Mouse (Mus musculus) adipocyte (in vitro differentiated cells): ENCODE measurements around the gene Rcor1.
A peak's percentile ranks its signal among the peaks of the same experiment; 100 is the strongest.
"Not testable (repeated sequence)": the region's sequence is repeated elsewhere in the genome, so short reads cannot be mapped to it uniquely, and the experiment has no call there.

Source experiments
- DNase-seq: peaks from one replicate; pipeline ENCODE4 v3.0.0-alpha.2; 2016; ENCODE audit warnings: low spot score

Rcor1 gene

GRCm38 (mm10) chr12:111069299-111069698 lies 30.1 kb downstream of the Rcor1 start:
- DNase-seq, result not testable (repeated sequence)

GRCm38 (mm10) chr12:111071009-111071408 lies 31.9 kb downstream of the Rcor1 start:
- no peak for DNase-seq

- no peak for DNase-seq
Observed at GRCm38 (mm10) chr12:111071477-111072152, 32.5 kb downstream of the Rcor1 start.

- no peak for DNase-seq
Observed at GRCm38 (mm10) chr12:111076385-111076965, 37.3 kb downstream of the Rcor1 start.

- DNase-seq, result no peak
Observed at GRCm38 (mm10) chr12:111085579-111085978, 46.4 kb downstream of the Rcor1 start.

GRCm38 (mm10) chr12:111087066-111087465 lies 47.9 kb downstream of the Rcor1 start:
- DNase-seq, result no peak

- peak; percentile 84 for DNase-seq
Observed at GRCm38 (mm10) chr12:111088186-111088585, 49.0 kb downstream of the Rcor1 start.

- no peak for DNase-seq
Observed at GRCm38 (mm10) chr12:111088731-111089141, 49.6 kb downstream of the Rcor1 start.

GRCm38 (mm10) chr12:111089145-111089544 lies 50.0 kb downstream of the Rcor1 start:
- DNase-seq, result peak; percentile 10

GRCm38 (mm10) chr12:111090801-111091200 lies 51.6 kb downstream of the Rcor1 start:
- peak; percentile 5 for DNase-seq

GRCm38 (mm10) chr12:111091981-111092380 lies 52.8 kb downstream of the Rcor1 start:
- DNase-seq, result no peak

GRCm38 (mm10) chr12:111094073-111094472 lies 54.9 kb downstream of the Rcor1 start:
- no peak for DNase-seq

GRCm38 (mm10) chr12:111095086-111095485 lies 55.9 kb downstream of the Rcor1 start:
- no peak for DNase-seq

- no peak for DNase-seq
Observed at GRCm38 (mm10) chr12:111096249-111096648, 57.1 kb downstream of the Rcor1 start.

GRCm38 (mm10) chr12:111097036-111097435 lies 57.9 kb downstream of the Rcor1 start:
- DNase-seq, result no peak

- no peak for DNase-seq
Observed at GRCm38 (mm10) chr12:111111176-111111575, 72.0 kb downstream of the Rcor1 start.

- no peak for DNase-seq
Observed at GRCm38 (mm10) chr12:111114593-111114992, 75.4 kb downstream of the Rcor1 start.

- DNase-seq, result no peak
Observed at GRCm38 (mm10) chr12:111119506-111120085, 80.4 kb downstream of the Rcor1 start.

- no peak for DNase-seq
Observed at GRCm38 (mm10) chr12:111120976-111121645, 82.0 kb downstream of the Rcor1 start.

GRCm38 (mm10) chr12:111122332-111122852 lies 83.2 kb downstream of the Rcor1 start:
- DNase-seq, result peak; percentile 22

GRCm38 (mm10) chr12:111124601-111125260 lies 85.6 kb downstream of the Rcor1 start:
- DNase-seq, result no peak

GRCm38 (mm10) chr12:111125666-111126065 lies 86.5 kb downstream of the Rcor1 start:
- DNase-seq, result no peak
